Mouse (Mus musculus): ENCODE data around the gene Kxd1. TPM values are rescaled to one million over a fixed set of nuclear protein-coding genes. Genes with fewer than 3 reads are reported as not detected.

Gene Kxd1
- polyA plus RNA-seq, 1 experiment from 2014 or later, result 81.8 TPM

GRCm38 (mm10) chr8:70565561-70565960 lies 37.8 kb upstream of the Kxd1 start:
- no peak overlapping the region for H3K4me3 ChIP-seq (replicated peaks; ENCODE audit: low read depth, low read length)
- DNase-seq (ENCODE audit: low spot score) (no peak), ATAC-seq (replicated peaks; ENCODE audit: low FRiP score, low read depth) (no peak)
- no peak overlapping the region for H3K4me2 ChIP-seq (ENCODE audit: low read length)
- H3K27me3 ChIP-seq (ENCODE audit: insufficient read depth, low read length), result no peaks in the 10 kb centered on the region
- peaks cover 28% of the 10 kb centered on the region for H3K4me1 ChIP-seq (replicated peaks; ENCODE audit: insufficient read depth, low read length)
- no peaks in the 10 kb centered on the region for H3K9me3 ChIP-seq (replicated peaks; ENCODE audit: low read length)
- no peaks in the 10 kb centered on the region for H3K36me3 ChIP-seq (ENCODE audit: insufficient read depth, low read length)
- no peak overlapping the region for H3K9ac ChIP-seq (ENCODE audit: low read depth, low read length)
- TF ChIP-seq CTCF (IDR thresholded peaks at IDR 0.05; ENCODE audit: low read depth), result no peak
- H3K27ac ChIP-seq, result no peak overlapping the region
- WGBS, result 51% methylated on average over 3 of the region's 3 CpGs

GRCm38 (mm10) chr8:70564696-70565235 lies 37.0 kb upstream of the Kxd1 start:
- H3K36me3 ChIP-seq (ENCODE audit: insufficient read depth, low read length), result no peaks in the 10 kb centered on the region
- H3K9me3 ChIP-seq (replicated peaks; ENCODE audit: low read length), result no peaks in the 10 kb centered on the region
- 54% methylated on average over 3 of the region's 3 CpGs for WGBS
- TF ChIP-seq CTCF (IDR thresholded peaks at IDR 0.05; ENCODE audit: low read depth), result no peak
- H3K4me1 ChIP-seq (replicated peaks; ENCODE audit: insufficient read depth, low read length), result peaks cover 33% of the 10 kb centered on the region
- no peak for DNase-seq (ENCODE audit: low spot score)
- H3K9ac ChIP-seq (ENCODE audit: low read depth, low read length), result 0 out of 2 replicates have a peak overlapping the region, but pooled peaks have one; percentile 4
- no peak overlapping the region for H3K4me2 ChIP-seq (ENCODE audit: low read length)
- H3K27ac ChIP-seq, result 0 out of 2 replicates have a peak overlapping the region, but pooled peaks have one; percentile 8
- no peak overlapping the region for H3K4me3 ChIP-seq (replicated peaks; ENCODE audit: low read depth, low read length)
- no peak for ATAC-seq (replicated peaks; ENCODE audit: low FRiP score, low read depth)
- no peaks in the 10 kb centered on the region for H3K27me3 ChIP-seq (ENCODE audit: insufficient read depth, low read length)

GRCm38 (mm10) chr8:70563763-70564387 lies 36.1 kb upstream of the Kxd1 start:
- no peak overlapping the region for H3K27ac ChIP-seq
- no peak overlapping the region for H3K4me3 ChIP-seq (replicated peaks; ENCODE audit: low read depth, low read length)
- no peak for TF ChIP-seq CTCF (IDR thresholded peaks at IDR 0.05; ENCODE audit: low read depth)
- ATAC-seq (replicated peaks; ENCODE audit: low FRiP score, low read depth), result no peak
- no peaks in the 10 kb centered on the region for H3K9me3 ChIP-seq (replicated peaks; ENCODE audit: low read length)
- DNase-seq (ENCODE audit: low spot score), result no peak
- 82% methylated on average over 6 of the region's 6 CpGs for WGBS
- H3K27me3 ChIP-seq (ENCODE audit: insufficient read depth, low read length), result no peaks in the 10 kb centered on the region
- no peak overlapping the region for H3K4me2 ChIP-seq (ENCODE audit: low read length)
- H3K36me3 ChIP-seq (ENCODE audit: insufficient read depth, low read length), result no peaks in the 10 kb centered on the region
- H3K4me1 ChIP-seq (replicated peaks; ENCODE audit: insufficient read depth, low read length), result peaks cover 33% of the 10 kb centered on the region
- H3K9ac ChIP-seq (ENCODE audit: low read depth, low read length), result no peak overlapping the region

- Histone ChIP-seq H3K36me3 (ENCODE audit: insufficient read depth, low read length) (no peaks in the 10 kb centered on the region), H3K4me2 (ENCODE audit: low read length) (no peak overlapping the region), H3K9me3 (replicated peaks; ENCODE audit: low read length) (no peaks in the 10 kb centered on the region), H3K4me1 (replicated peaks; ENCODE audit: insufficient read depth, low read length) (peaks cover 33% of the 10 kb centered on the region), H3K27ac (no peak overlapping the region), H3K4me3 (replicated peaks; ENCODE audit: low read depth, low read length) (no peak overlapping the region), H3K27me3 (ENCODE audit: insufficient read depth, low read length) (no peaks in the 10 kb centered on the region), H3K9ac (ENCODE audit: low read depth, low read length) (no peak overlapping the region)
- WGBS, result 84% methylated on average over 3 of the region's 3 CpGs
- no peak for TF ChIP-seq CTCF (IDR thresholded peaks at IDR 0.05; ENCODE audit: low read depth)
- ATAC-seq (replicated peaks; ENCODE audit: low FRiP score, low read depth) (no peak), DNase-seq (ENCODE audit: low spot score) (no peak)
Observed at GRCm38 (mm10) chr8:70562802-70563201, 35.0 kb upstream of the Kxd1 start.

DNA sequence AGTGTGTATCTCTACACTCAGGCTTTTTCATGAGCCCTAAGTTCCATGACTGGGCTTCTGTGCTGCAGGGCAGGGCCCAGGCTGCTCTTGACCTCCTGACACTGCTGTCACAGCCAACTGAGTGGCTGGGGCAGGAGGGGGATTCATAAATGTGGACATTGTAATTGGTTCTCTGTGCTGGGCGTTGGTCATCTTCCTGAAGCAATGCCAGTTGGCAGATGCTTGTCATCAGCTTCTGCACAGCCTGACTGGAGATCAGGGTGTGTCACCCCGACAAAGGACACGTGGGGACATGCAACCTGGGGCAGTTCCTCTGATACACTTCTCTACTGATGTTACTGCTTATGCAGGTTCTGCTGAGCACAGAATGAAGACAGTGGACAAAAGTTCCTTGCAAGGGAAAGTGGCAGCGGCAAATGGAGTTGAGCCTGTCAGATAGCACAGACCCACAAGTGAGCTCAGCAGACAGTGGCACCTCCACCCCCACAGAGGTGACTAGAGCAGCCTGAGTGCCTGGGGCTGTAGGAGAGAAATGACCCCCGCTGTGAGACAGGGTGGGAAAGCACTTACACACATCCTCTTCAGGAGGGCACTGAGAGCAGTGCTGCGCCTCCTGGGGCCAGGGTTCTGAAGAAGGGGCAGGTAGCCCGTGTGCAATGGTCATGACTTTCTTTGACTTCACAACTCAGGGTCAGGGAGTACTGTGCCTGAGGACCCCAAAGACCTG lies 34.2 kb upstream of the Kxd1 start:
- DNase-seq (ENCODE audit: low spot score) (no peak), ATAC-seq (replicated peaks; ENCODE audit: low FRiP score, low read depth) (no peak)
- no peak overlapping the region for H3K4me2 ChIP-seq (ENCODE audit: low read length)
- no peaks in the 10 kb centered on the region for H3K9me3 ChIP-seq (replicated peaks; ENCODE audit: low read length)
- H3K4me1 ChIP-seq (replicated peaks; ENCODE audit: insufficient read depth, low read length), result peaks cover 33% of the 10 kb centered on the region
- no peak overlapping the region for H3K27ac ChIP-seq
- H3K36me3 ChIP-seq (ENCODE audit: insufficient read depth, low read length), result no peaks in the 10 kb centered on the region
- TF ChIP-seq CTCF (IDR thresholded peaks at IDR 0.05; ENCODE audit: low read depth), result no peak
- H3K9ac ChIP-seq (ENCODE audit: low read depth, low read length), result no peak overlapping the region
- no peak overlapping the region for H3K4me3 ChIP-seq (replicated peaks; ENCODE audit: low read depth, low read length)
- 63% methylated on average over 7 of the region's 7 CpGs for WGBS
- no peaks in the 10 kb centered on the region for H3K27me3 ChIP-seq (ENCODE audit: insufficient read depth, low read length)

DNA sequence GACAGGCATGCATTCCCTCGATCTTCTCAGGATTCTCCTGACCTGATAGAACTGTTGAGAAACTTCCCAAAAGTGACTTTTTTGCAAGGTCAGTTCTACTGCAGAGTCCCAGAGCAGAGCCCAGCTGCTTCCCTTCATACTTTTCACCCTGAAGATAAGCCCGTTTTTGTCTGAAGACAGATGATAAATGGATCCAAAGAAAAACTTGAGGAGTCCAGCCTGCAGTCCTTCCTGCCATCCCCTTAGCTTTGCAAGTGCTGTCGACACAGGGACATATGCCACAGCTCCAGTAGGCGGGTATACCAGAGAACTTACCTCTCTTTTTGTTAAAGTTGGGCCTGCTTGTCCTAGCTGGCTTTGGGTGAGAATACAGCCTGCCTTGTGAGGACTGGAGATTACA lies 33.6 kb upstream of the Kxd1 start:
- Histone ChIP-seq H3K27me3 (ENCODE audit: insufficient read depth, low read length) (no peaks in the 10 kb centered on the region), H3K9me3 (replicated peaks; ENCODE audit: low read length) (no peaks in the 10 kb centered on the region), H3K36me3 (ENCODE audit: insufficient read depth, low read length) (no peaks in the 10 kb centered on the region), H3K4me2 (ENCODE audit: low read length) (no peak overlapping the region), H3K4me1 (replicated peaks; ENCODE audit: insufficient read depth, low read length) (peaks cover 33% of the 10 kb centered on the region), H3K4me3 (replicated peaks; ENCODE audit: low read depth, low read length) (no peak overlapping the region), H3K9ac (ENCODE audit: low read depth, low read length) (no peak overlapping the region), H3K27ac (peak overlapping the region; percentile 76)
- 43% methylated on average over 4 of the region's 4 CpGs for WGBS
- ATAC-seq (replicated peaks; ENCODE audit: low FRiP score, low read depth), result no peak
- DNase-seq (ENCODE audit: low spot score), result peak; percentile 53
- TF ChIP-seq CTCF (IDR thresholded peaks at IDR 0.05; ENCODE audit: low read depth), result no peak
